Mouse (Mus musculus): ENCODE data around the gene Fxyd6.

DNA sequence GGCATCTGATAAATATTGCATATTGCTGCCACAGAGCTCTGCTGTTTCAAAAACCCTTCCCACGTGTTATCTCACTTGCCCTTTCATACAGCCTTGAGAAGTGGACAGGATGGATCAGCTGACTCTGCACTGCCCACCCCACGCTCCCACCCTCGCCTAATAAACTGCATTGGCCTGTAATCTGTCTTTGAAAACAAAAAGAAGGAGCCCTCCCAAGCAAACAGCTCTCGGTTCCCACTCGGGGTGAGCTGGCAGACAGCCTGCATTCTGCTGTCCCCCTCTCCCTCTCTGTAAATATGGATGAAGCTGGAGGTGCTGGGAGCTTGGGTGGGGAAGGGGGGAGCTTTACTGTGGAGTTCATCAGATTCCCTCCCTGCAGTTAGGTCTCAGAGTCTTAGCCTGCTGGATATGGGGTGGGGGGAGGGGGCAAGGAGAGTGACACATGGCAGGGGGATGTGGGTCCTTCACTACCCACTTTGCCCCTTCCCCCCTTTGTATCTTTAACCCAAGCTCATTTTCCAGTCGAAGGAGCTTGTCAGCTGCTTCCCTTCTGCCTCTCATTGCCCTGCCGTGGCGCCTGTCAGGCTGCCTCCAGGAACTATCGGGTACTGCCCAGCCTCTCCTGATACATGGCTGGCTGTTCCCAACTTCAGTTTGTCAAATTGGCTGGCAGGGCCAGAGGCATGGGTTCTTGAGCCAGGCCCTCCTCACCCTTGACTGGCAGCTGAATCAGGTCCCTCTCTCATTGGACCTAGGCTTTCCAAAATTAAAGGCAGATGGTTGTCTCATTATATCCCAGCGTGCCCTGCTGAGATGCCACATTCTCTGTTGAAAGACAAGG is 10.6 kb downstream of the Fxyd6 start:
- no peak for TF ChIP-seq CTCF (IDR thresholded peaks at IDR 0.05; ENCODE audit: extremely low read depth, insufficient read length, insufficient replicate concordance, low read depth, low read length)
- no peak for TF ChIP-seq POLR2A (IDR thresholded peaks at IDR 0.05; ENCODE audit: low read depth, low read length)

Measured in small intestine, adult 2 months (tissue).